Mouse (Mus musculus): ENCODE results near the gene Kif3b. TPM values are rescaled to one million over a fixed set of nuclear protein-coding genes. Genes with fewer than 3 reads are reported as not detected.

Kif3b gene
- total and polyA plus RNA-seq, 2 experiments from 2014 or later, result 3.1 to 6.5 TPM

DNA sequence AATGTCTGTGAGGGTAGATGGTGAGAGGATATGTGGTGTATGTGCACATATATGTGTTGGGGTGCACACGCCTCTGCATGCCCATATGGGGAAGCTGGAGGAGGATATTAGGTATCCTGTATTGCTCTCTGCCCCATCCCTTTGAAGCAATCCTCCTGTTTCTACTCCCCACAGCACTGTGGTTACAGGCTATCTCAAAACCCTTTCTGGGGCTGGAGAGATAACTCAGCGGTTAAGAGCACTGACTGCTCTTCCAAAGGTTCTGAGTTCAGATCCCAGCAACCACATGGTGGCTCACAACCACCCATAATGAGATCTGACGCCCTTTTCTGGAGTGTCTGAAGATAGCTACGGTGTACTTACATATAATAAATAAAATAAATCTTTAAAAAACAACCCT, 4.7 kb upstream of the Kif3b start:
- Histone ChIP-seq H3K4me2 (ENCODE audit: low read depth, low read length) (no peak overlapping the region), H3K9ac (replicated peaks; ENCODE audit: low read depth, low read length) (no peak overlapping the region), H3K36me3 (replicated peaks; ENCODE audit: control insufficient read depth, insufficient read depth, low read length) (no peaks in the 10 kb centered on the region), H3K27ac (ENCODE audit: low read depth) (no peak overlapping the region), H3K4me3 (ENCODE audit: low read depth, low read length) (no peak overlapping the region), H3K9me3 (replicated peaks; ENCODE audit: control insufficient read depth, low read length) (no peaks in the 10 kb centered on the region), H3K27me3 (ENCODE audit: control insufficient read depth, insufficient read depth, low read length) (no peaks in the 10 kb centered on the region), H3K4me1 (ENCODE audit: control insufficient read depth, insufficient read depth) (peaks cover under 1% of the 10 kb centered on the region)
- no peak for DNase-seq (ENCODE audit: low spot score)
- no peak for ATAC-seq (ENCODE audit: insufficient read depth, low read depth)
- WGBS, result 70% methylated on average over 4 of the region's 4 CpGs
- TF ChIP-seq CTCF (IDR thresholded peaks at IDR 0.05; ENCODE audit: low read depth) (no peak), EP300 (IDR thresholded peaks at IDR 0.05; ENCODE audit: low read depth) (no peak)

DNA sequence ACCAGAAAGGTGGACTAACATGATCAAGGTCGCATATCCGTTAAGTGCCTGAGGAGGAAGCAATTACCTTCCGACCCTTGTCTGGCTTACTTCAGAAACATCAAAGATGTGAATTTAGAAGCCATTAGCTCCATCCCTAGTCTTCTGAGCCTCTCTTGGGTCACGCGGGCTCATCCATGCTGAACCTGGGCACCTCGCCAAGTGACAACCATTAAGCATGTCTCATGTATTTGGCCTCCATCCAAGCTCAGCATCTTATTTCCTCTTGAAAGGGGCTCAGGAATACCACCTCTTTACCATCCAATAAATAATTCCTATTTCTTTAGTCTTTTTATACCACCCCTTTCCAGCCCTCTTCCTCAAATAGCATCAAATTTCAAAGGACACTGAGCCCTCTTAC, 3.4 kb upstream of the Kif3b start:
- no peaks in the 10 kb centered on the region for H3K36me3 ChIP-seq (replicated peaks; ENCODE audit: control insufficient read depth, insufficient read depth, low read length)
- no peak overlapping the region for H3K4me2 ChIP-seq (ENCODE audit: low read depth, low read length)
- no peak overlapping the region for H3K27ac ChIP-seq (ENCODE audit: low read depth)
- H3K4me3 ChIP-seq (ENCODE audit: low read depth, low read length), result no peak overlapping the region
- WGBS, result 33% methylated on average over 6 of the region's 6 CpGs
- ATAC-seq (ENCODE audit: insufficient read depth, low read depth) (no peak), DNase-seq (ENCODE audit: low spot score) (no peak)
- H3K27me3 ChIP-seq (ENCODE audit: control insufficient read depth, insufficient read depth, low read length), result no peaks in the 10 kb centered on the region
- TF ChIP-seq EP300 (IDR thresholded peaks at IDR 0.05; ENCODE audit: low read depth), result no peak
- TF ChIP-seq CTCF (IDR thresholded peaks at IDR 0.05; ENCODE audit: low read depth), result no peak
- H3K9me3 ChIP-seq (replicated peaks; ENCODE audit: control insufficient read depth, low read length), result no peaks in the 10 kb centered on the region
- H3K9ac ChIP-seq (replicated peaks; ENCODE audit: low read depth, low read length), result no peak overlapping the region
- peaks cover 13% of the 10 kb centered on the region for H3K4me1 ChIP-seq (ENCODE audit: control insufficient read depth, insufficient read depth)

DNA sequence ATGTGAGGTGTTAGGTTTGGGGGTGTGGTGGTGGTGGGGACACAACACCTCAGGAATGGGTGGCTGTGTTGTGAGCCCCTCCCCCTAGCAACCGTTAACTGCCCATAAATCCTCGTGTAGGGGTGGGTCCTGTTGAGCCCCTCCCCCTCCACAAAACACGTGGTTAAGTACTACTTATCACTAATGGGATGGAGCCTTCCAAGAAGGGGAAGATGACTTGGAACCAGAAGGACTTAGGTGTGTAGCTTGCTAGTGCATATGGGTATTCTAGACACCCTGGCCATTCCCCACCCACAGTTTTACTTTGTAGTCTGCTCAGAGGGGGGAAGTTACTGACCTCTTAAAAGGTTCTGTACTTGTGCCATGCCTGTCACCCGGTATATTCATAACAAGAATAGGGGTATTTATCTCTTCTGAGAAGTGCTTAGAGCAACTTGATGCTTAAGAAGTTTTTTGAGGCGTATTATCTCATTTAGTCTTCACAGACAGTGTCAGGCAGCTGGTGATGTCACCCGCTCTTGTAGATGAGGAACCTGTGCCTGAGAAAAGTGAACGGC, 1.2 kb downstream of the Kif3b start:
- peak overlapping the region; percentile 90; the same call in 1 of the 2 replicates for H3K9ac ChIP-seq (replicated peaks; ENCODE audit: low read depth, low read length)
- H3K4me1 ChIP-seq (ENCODE audit: control insufficient read depth, insufficient read depth), result peaks cover 13% of the 10 kb centered on the region
- no peak for ATAC-seq (ENCODE audit: insufficient read depth, low read depth)
- peak overlapping the region; percentile 96 for H3K4me2 ChIP-seq (ENCODE audit: low read depth, low read length)
- 39% methylated on average over 7 of the region's 7 CpGs for WGBS
- H3K4me3 ChIP-seq (ENCODE audit: low read depth, low read length), result peak overlapping the region; percentile 97
- H3K36me3 ChIP-seq (replicated peaks; ENCODE audit: control insufficient read depth, insufficient read depth, low read length), result no peaks in the 10 kb centered on the region
- no peak for DNase-seq (ENCODE audit: low spot score)
- H3K27ac ChIP-seq (ENCODE audit: low read depth), result no peak overlapping the region
- H3K9me3 ChIP-seq (replicated peaks; ENCODE audit: control insufficient read depth, low read length), result no peaks in the 10 kb centered on the region
- H3K27me3 ChIP-seq (ENCODE audit: control insufficient read depth, insufficient read depth, low read length), result no peaks in the 10 kb centered on the region
- TF ChIP-seq CTCF (IDR thresholded peaks at IDR 0.05; ENCODE audit: low read depth) (no peak), EP300 (IDR thresholded peaks at IDR 0.05; ENCODE audit: low read depth) (no peak)

DNA sequence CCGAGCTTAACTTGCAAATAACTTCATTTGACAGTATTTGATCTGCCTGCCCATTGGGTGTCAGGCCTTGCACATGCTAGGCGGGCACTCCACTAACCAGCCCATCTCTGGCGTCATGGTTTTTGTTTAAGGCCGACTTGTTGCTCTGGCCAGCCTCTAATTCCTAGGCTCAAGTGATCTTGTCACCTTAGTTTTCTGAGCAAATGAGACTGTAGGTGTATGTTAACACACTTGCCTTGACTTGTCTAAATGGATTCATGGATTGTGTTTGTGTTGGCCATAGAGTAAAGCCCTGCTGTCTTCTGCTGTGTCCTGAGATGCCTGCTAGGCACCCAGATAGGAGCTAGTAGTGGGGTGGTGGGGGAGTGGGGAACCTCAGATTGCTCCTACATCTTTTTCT, 4.0 kb downstream of the Kif3b start:
- H3K36me3 ChIP-seq (replicated peaks; ENCODE audit: control insufficient read depth, insufficient read depth, low read length), result no peaks in the 10 kb centered on the region
- H3K9me3 ChIP-seq (replicated peaks; ENCODE audit: control insufficient read depth, low read length), result no peaks in the 10 kb centered on the region
- H3K4me2 ChIP-seq (ENCODE audit: low read depth, low read length), result no peak overlapping the region
- H3K9ac ChIP-seq (replicated peaks; ENCODE audit: low read depth, low read length), result no peak overlapping the region
- H3K27ac ChIP-seq (ENCODE audit: low read depth), result no peak overlapping the region
- DNase-seq (ENCODE audit: low spot score), result no peak
- H3K27me3 ChIP-seq (ENCODE audit: control insufficient read depth, insufficient read depth, low read length), result no peaks in the 10 kb centered on the region
- 84% methylated on average over 4 of the region's 4 CpGs for WGBS
- TF ChIP-seq CTCF (IDR thresholded peaks at IDR 0.05; ENCODE audit: low read depth) (no peak), EP300 (IDR thresholded peaks at IDR 0.05; ENCODE audit: low read depth) (no peak)
- H3K4me3 ChIP-seq (ENCODE audit: low read depth, low read length), result no peak overlapping the region
- H3K4me1 ChIP-seq (ENCODE audit: control insufficient read depth, insufficient read depth), result peaks cover 13% of the 10 kb centered on the region
- ATAC-seq (ENCODE audit: insufficient read depth, low read depth), result no peak

DNA sequence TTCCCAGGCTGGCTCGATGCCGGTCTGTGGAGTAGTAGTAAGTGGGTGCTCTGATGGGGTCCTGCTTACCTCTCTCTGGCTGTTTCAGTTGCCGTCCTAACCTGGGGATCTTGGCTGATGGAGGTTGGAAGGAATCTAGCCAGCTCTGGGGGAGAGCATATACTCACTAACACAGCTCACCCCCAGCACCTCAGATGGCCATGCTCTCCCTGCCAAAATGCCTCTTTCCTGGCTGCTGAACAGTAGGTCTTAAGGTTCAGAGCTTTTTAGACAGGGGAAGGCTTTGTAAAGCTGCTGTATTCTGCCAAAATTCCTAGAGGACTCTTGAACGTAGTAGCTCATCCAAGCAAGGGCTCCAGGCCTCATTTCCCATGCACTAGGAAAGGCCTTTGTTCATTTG, 6.6 kb downstream of the Kif3b start:
- Histone ChIP-seq H3K4me1 (ENCODE audit: control insufficient read depth, insufficient read depth) (peaks cover under 1% of the 10 kb centered on the region; the same call in 1 of the 2 replicates), H3K27ac (ENCODE audit: low read depth) (no peak overlapping the region), H3K36me3 (replicated peaks; ENCODE audit: control insufficient read depth, insufficient read depth, low read length) (no peaks in the 10 kb centered on the region), H3K9me3 (replicated peaks; ENCODE audit: control insufficient read depth, low read length) (no peaks in the 10 kb centered on the region), H3K4me3 (ENCODE audit: low read depth, low read length) (no peak overlapping the region), H3K4me2 (ENCODE audit: low read depth, low read length) (no peak overlapping the region), H3K27me3 (ENCODE audit: control insufficient read depth, insufficient read depth, low read length) (no peaks in the 10 kb centered on the region), H3K9ac (replicated peaks; ENCODE audit: low read depth, low read length) (no peak overlapping the region)
- TF ChIP-seq CTCF (IDR thresholded peaks at IDR 0.05; ENCODE audit: low read depth), result no peak
- TF ChIP-seq EP300 (IDR thresholded peaks at IDR 0.05; ENCODE audit: low read depth), result no peak
- ATAC-seq (ENCODE audit: insufficient read depth, low read depth) (no peak), DNase-seq (ENCODE audit: low spot score) (no peak)
- 83% methylated on average over 4 of the region's 4 CpGs for WGBS

- H3K27ac ChIP-seq (ENCODE audit: low read depth), result peak overlapping the region; percentile 34; the same call in 1 of the 2 replicates
- TF ChIP-seq EP300 (IDR thresholded peaks at IDR 0.05; ENCODE audit: low read depth) (no peak), CTCF (IDR thresholded peaks at IDR 0.05; ENCODE audit: low read depth) (no peak)
- no peaks in the 10 kb centered on the region for H3K9me3 ChIP-seq (replicated peaks; ENCODE audit: control insufficient read depth, low read length)
- H3K36me3 ChIP-seq (replicated peaks; ENCODE audit: control insufficient read depth, insufficient read depth, low read length), result no peaks in the 10 kb centered on the region
- H3K4me1 ChIP-seq (ENCODE audit: control insufficient read depth, insufficient read depth), result no peaks in the 10 kb centered on the region; the same call in 1 of the 2 replicates
- no peaks in the 10 kb centered on the region for H3K27me3 ChIP-seq (ENCODE audit: control insufficient read depth, insufficient read depth, low read length)
- ATAC-seq (ENCODE audit: insufficient read depth, low read depth) (no peak), DNase-seq (ENCODE audit: low spot score) (no peak)
- H3K4me3 ChIP-seq (ENCODE audit: low read depth, low read length), result no peak overlapping the region
- H3K4me2 ChIP-seq (ENCODE audit: low read depth, low read length), result no peak overlapping the region
- peak overlapping the region; percentile 17; the same call in 1 of the 2 replicates for H3K9ac ChIP-seq (replicated peaks; ENCODE audit: low read depth, low read length)
- 68% methylated on average over 4 of the region's 4 CpGs for WGBS
Observed at GRCm38 (mm10) chr2:153298460-153298859, 7.2 kb downstream of the Kif3b start.
